ENCODE assay signal across 8 mouse cellular contexts in the genomic region with DNA sequence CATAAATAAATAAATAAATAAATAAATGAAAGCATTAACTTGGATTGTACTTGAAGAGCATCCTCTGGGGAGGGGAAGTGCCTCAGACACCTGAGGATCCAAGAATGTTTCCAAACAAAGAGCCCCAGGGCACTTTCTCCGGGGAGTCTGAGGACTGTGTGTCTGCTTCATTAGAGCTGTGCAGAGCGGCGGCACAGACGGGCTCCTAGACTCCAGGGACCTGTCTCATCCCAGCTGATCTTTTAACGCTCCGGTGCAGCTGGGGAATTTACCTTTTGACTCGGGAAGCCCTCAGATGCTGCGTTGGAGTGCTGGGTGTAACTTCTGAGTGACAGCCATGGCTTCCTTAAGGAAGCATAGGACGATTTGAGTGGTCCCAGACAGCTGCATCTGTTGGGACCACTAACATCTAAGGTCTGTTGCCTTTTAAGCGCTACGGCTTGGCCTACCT. TPM values are rescaled to one million over a fixed set of nuclear protein-coding genes. Genes with fewer than 3 reads are reported as not detected.
DNase-seq lines count a peak whose midpoint lies in the region; ATAC-seq and TF ChIP-seq lines count a peak whose summit lies in the region.

A gene (minus strand): TSS at position 401 of the 451 bp plus-strand sequence.

- POLR2A ChIA-PET in Patski (lab: Charles Lee), result interaction anchor here (0.6 to 1.6 kb wide), 2 partner anchors 12 to 80 kb away, joined by 3 to 4 read pairs; no protein-coding TSS in a partner anchor

- CTCF ChIA-PET in Patski (lab: Charles Lee), result interaction anchor here (1.5 kb wide), 1 partner anchor 11 kb away, joined by 3 read pairs; no protein-coding TSS in a partner anchor

- no peaks in the 10 kb centered on the region for H3K27me3 ChIP-seq in heart, embryonic 11.5 days (ENCODE audit: control insufficient read depth, insufficient read depth, low read length)
- H3K27me3 ChIP-seq in Patski, result no peaks in the 10 kb centered on the region
- H3K27me3 ChIP-seq in forebrain, postnatal 0 days (ENCODE audit: insufficient read depth, low read length), result no peaks in the 10 kb centered on the region

- ATAC-seq in heart, embryonic 11.5 days (replicated peaks; ENCODE audit: insufficient number of reproducible peaks, low FRiP score, low TSS enrichment), result 0 out of 2 replicates have a peak, but pooled peaks have one; percentile 1
- no peak for ATAC-seq in Patski
- ATAC-seq in forebrain, postnatal 0 days, result no peak
- ATAC-seq in megakaryocyte-erythroid progenitor cell, adult 5-6 weeks (replicated peaks; ENCODE audit: low FRiP score, low TSS enrichment, poor library complexity, severe bottlenecking), result no peak
- no peak for ATAC-seq in CD4-positive, CD25-positive, alpha-beta regulatory T cell, adult 4 months

- peaks cover 16% of the 10 kb centered on the region for H3K4me1 ChIP-seq in heart, embryonic 11.5 days (ENCODE audit: control insufficient read depth, insufficient read depth, low read length)
- H3K4me1 ChIP-seq in forebrain, postnatal 0 days (ENCODE audit: insufficient read depth), result 0 out of 2 replicates have a peak, but pooled peaks cover 8% of the 10 kb centered on the region

- no peak for TF ChIP-seq CTCF in Patski (IDR thresholded peaks at IDR 0.05)
- no peak for TF ChIP-seq CTCF in forebrain, postnatal 0 days (IDR thresholded peaks at IDR 0.05; ENCODE audit: low read depth)

- in situ Hi-C loops in Patski (cut with MboI; ENCODE audit: low pct_unique_long_range_greater_than_20kb), result no loop called here

- no peaks in the 10 kb centered on the region for H3K9me3 ChIP-seq in heart, embryonic 11.5 days (replicated peaks; ENCODE audit: control insufficient read depth, low read length)
- no peaks in the 10 kb centered on the region for H3K9me3 ChIP-seq in forebrain, postnatal 0 days (ENCODE audit: low read length)

- no peak for DNase-seq in heart, adult 8-10 months (ENCODE audit: low spot score)
- DNase-seq in Patski (ENCODE audit: low read depth, low spot score), result no peak
- DNase-seq in forebrain, postnatal 0 days, result no peak
- peak; percentile 55 for DNase-seq in kidney, postnatal 10 days
- DNase-seq in frontal cortex, postnatal 36 days (ENCODE audit: low spot score in 2 of 2), result no peak

- H3K9ac ChIP-seq in heart, embryonic 11.5 days (ENCODE audit: low read depth, low read length), result peak within 1 kb of the TSS; percentile 95
- peak within 1 kb of the TSS; percentile 80 for H3K9ac ChIP-seq in forebrain, postnatal 0 days

- H3K4me3 ChIP-seq in heart, embryonic 11.5 days (ENCODE audit: low read depth, low read length), result peak within 1 kb of the TSS; percentile 95
- H3K4me3 ChIP-seq in forebrain, postnatal 0 days (ENCODE audit: low read depth, low read length), result peak within 1 kb of the TSS; percentile 79

- H3K4me2 ChIP-seq in heart, embryonic 11.5 days, result peak within 1 kb of the TSS; percentile 94
- peak within 1 kb of the TSS; percentile 88 for H3K4me2 ChIP-seq in forebrain, postnatal 0 days (ENCODE audit: low read depth)

- peak within 1 kb of the TSS; percentile 94 for H3K27ac ChIP-seq in heart, embryonic 11.5 days (ENCODE audit: low read depth, low read length)
- peak within 1 kb of the TSS; percentile 76 for H3K27ac ChIP-seq in forebrain, postnatal 0 days (ENCODE audit: low read depth, low read length)

- WGBS in heart, embryonic 11.5 days (ENCODE audit: insufficient replicate concordance), result 27% methylated on average over 11 of the region's 11 CpGs
- WGBS in forebrain, postnatal 0 days, result 27% methylated on average over 11 of the region's 11 CpGs

- peaks cover 23% of the 10 kb centered on the region for H3K36me3 ChIP-seq in heart, embryonic 11.5 days (ENCODE audit: control insufficient read depth, insufficient read depth, low read length)
- H3K36me3 ChIP-seq in forebrain, postnatal 0 days (ENCODE audit: insufficient read depth), result peaks cover 32% of the 10 kb centered on the region

RNA-seq across cellular contexts. Expression of the gene that starts here (rescaled TPM):
- polyA plus RNA-seq in heart, embryonic 11.5 days (2014; fragmentation: Nextera tagmentation; extraction: Ambion mirVana), result 58.1 and 71.8 TPM in 2 replicates
- total RNA-seq in heart, adult 8-10 months (2022), result 1 to 10 TPM; 3.9 to 6.7 (median 5.8) TPM
- 20.8 TPM for polyA plus RNA-seq in Patski (2021)
- total RNA-seq in forebrain, postnatal 0 days (2014; rRNA removed), result 68.7 and 95.6 TPM in 2 replicates
- 45.5 and 56.5 TPM in 2 replicates for polyA plus RNA-seq in forebrain, postnatal 0 days (2015; fragmentation: Nextera tagmentation; extraction: Ambion mirVana)
- total RNA-seq in megakaryocyte-erythroid progenitor cell, adult 5-6 weeks (2014; fragmentation: Nextera tagmentation), result 8.0 and 29.6 TPM in 2 replicates
- 6.2 and 21.7 TPM in 2 replicates for total RNA-seq in megakaryocyte-erythroid progenitor cell, adult 5-6 weeks (2017)
- 1 to 10 TPM; 1.6 to 2.2 TPM for polyA plus RNA-seq in CD4-positive, CD25-positive, alpha-beta regulatory T cell, adult 4 months (2017; shearing (Covaris generic))
